Mouse (Mus musculus) pancreas, adult 10 weeks (tissue): ENCODE data around the gene Pnpla5. TPM values are rescaled to one million over a fixed set of nuclear protein-coding genes. Genes with fewer than 3 reads are reported as not detected.

Experiments
- polyA plus RNA-seq: library from polyadenylated mRNA; stranded (reverse); fragments of 350-450 nt; fragmentation: Illumina TruSeq; extraction: RNeasy Lipid Tissue Mini Kit (QIAGEN cat#74804); gene quantifications from one replicate; pipeline ENCODE4 v1.2.3, GENCODE M21; 2015; ENCODE audit warnings: low read depth, low replicate concordance; ENCODE audit not compliant: insufficient read depth

Pnpla5 gene
- polyA plus RNA-seq: not detected

GRCm38 (mm10) chr15:84123075-84123474 is at the start of gene Pnpla5:
Pnpla5 (minus strand) TSS chr15:84123175.

GRCm38 (mm10) chr15:84167600-84167999 is 44.6 kb upstream of the Pnpla5 start, which contains the start of gene Pnpla3:
Pnpla3 (plus strand) TSS chr15:84167837.

DNA sequence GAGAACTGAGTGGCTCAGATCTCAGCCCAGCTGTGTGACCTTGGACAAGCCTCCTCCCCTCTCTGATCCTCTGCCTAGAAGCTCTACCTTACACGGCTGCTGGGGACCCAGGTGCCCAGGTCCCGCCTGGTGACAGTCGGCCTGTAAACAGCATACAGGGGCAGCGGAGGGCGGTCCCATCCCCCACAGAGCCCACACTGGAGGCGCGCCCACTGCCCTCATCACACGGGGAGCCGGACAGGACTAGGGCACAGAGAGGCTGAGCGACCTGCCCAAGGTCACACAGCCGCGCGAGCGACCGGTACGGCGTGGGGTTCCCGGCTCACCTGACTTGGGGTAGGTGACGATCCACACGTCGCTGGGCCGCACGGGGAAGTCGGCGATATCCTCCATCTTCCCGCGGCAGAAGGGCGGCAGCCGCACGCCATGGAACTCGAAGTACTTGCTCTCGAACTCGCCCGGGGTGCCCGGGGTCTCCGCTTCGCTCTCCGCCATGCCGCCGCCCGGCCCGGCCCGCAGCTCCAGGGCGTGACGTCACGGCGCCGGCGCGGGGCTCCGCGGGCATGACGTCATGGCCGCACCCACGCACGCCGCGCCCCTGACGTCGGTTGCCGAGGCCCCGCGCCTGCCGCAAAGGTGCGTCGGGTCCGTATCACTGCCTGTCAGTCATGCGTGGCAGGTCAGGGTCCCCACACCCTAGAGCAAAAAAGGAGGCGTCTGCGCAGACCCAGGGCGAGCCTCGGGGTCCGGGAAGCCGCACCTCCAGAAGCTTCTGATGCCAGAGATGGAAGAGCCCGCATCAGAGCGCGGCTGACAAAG is 17.7 kb downstream of the Pnpla5 start, which contains the start of gene Sult4a1:
Sult4a1 (minus strand) TSS at position 650 of the 819 bp plus-strand sequence.

GRCm38 (mm10) chr15:84065140-84065539 is 57.8 kb downstream of the Pnpla5 start, which contains the start of gene Efcab6:
Efcab6 (minus strand) TSS chr15:84065379.

Other genes with a start within 250 kb of the Pnpla5 start
- not detected for gene Efcab6, start 57.8 kb downstream of the Pnpla5 start, polyA plus RNA-seq
- gene Sult4a1, start 17.4 kb downstream of the Pnpla5 start, polyA plus RNA-seq: 1.3 TPM
- 2.4 TPM for gene Pnpla3, start 44.7 kb upstream of the Pnpla5 start, polyA plus RNA-seq
- gene Samm50, start 69.1 kb upstream of the Pnpla5 start, polyA plus RNA-seq: 14.6 TPM
- gene Parvb, start 108.9 kb upstream of the Pnpla5 start, polyA plus RNA-seq: 6.9 TPM
- 2.7 TPM for gene Parvg, start 200.9 kb upstream of the Pnpla5 start, polyA plus RNA-seq